Mouse (Mus musculus) neutrophil, adult 65 days (primary cell): ENCODE measurements around the gene Cd2. TPM values are rescaled to one million over a fixed set of nuclear protein-coding genes. Genes with fewer than 3 reads are reported as not detected.

Source experiments
- total RNA-seq: library from RNA; stranded (reverse); gene quantifications from 2 replicates; pipeline ENCODE4 v1.2.4, GENCODE M21; 2023

The Cd2 gene
- 1.0 and 3.0 TPM in 2 replicates for total RNA-seq

GRCm38 (mm10) chr3:101287911-101288311 lies at the start of gene Cd2:
Gene Cd2, minus strand, starts transcription at chr3:101287939.

Other genes starting within 250 kb of the Cd2 start
- 1.8 and 2.7 TPM in 2 replicates for gene Ptgfrn, start 177.7 kb downstream of the Cd2 start, total RNA-seq
- 0.57 and 0.69 TPM in 2 replicates for gene Igsf3, start 89.1 kb upstream of the Cd2 start, total RNA-seq